Mouse (Mus musculus): ENCODE results near the gene Atg4d.

DNA sequence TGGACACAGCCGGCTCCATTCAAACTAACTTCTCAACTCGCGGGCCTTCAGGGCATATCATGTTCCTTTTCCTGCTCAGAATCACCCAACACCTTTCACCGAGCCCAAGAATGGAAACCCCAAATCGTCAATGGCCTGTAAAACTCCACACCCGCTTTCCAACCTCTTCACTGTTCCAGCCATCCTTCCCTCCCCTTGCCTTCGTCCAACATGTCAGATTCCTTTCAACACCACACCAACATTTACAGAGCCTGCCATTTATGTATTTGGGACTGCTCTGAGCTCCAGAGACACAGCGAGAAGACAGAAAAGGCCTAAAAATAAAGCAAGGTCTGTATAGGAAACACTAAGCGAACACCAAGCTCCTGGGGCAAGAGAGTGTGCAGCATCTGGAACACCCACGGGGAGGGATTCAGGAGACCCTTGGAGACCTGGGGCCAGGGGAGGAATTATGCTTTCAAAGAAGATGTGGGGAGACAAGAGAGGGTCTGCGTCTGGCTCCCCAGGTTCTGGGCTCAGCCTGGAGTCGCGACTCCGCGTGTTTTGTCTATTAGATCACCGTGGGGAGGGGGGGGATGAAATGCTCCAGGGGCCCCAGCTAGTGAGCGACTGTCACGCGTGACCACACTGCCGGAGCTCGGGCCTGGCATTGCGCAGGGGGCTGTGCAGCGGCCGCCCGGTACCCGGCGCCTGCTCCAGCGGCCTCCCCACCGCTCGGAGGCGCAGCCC lies 26.9 kb upstream of the Atg4d start:
- TF ChIP-seq GATA1 (IDR thresholded peaks at IDR 0.05; ENCODE audit: borderline replicate concordance, low read length) (no peak), FLI1 (IDR thresholded peaks at IDR 0.05; ENCODE audit: low read length) (no peak)
